Mouse (Mus musculus): ENCODE results near the gene Cit.

DNA sequence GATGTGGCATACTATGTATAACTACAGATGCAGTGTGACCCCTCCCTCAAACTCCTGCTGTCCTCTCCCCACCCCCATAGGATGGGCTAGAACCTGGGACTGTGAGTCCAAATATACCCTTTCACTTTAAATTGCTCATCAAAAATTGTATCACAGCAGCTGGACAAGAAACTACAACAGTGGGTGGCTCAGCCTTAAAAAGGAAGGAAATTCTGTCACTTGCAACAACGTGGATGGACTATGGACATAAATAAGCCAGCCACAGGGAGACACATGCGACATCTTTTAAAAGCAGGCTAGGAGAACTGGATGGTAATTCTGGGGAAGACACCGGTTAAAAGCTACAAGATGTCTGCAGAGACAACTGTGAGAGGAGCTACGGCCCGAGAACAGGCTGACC, 171.5 kb downstream of the Cit start:
- no peak for TF ChIP-seq CTCF (IDR thresholded peaks at IDR 0.05; ENCODE audit: borderline replicate concordance, control insufficient read depth, extremely low read depth, insufficient read depth, low read length, poor library complexity)
- no peak for TF ChIP-seq POLR2A (IDR thresholded peaks at IDR 0.05; ENCODE audit: control insufficient read depth, extremely low read depth, insufficient read depth, low read length, poor library complexity)
